Mouse (Mus musculus) C2C12 (cell line): ENCODE measurements at regions not wholly inside any gene's neighbourhood (a gene's known extent, or its start where the extent isn't known, plus 50 kb on each side); places are given as distances from the start of the nearest gene placed in this dataset.

Experiments
- H3K27me3 ChIP-seq: one replicate; pipeline ENCODE4 v1.6.1; 2011; ENCODE audit not compliant: control insufficient read depth, insufficient read depth, insufficient read length
- H3K36me3 ChIP-seq: one replicate; pipeline ENCODE4 v1.6.1; 2011; ENCODE audit not compliant: control insufficient read depth, insufficient read depth
- H3K4me3 ChIP-seq: one replicate; pipeline ENCODE4 v1.5.1; 2011; ENCODE audit warnings: mild to moderate bottlenecking, control low read depth; ENCODE audit not compliant: poor library complexity, insufficient read depth, severe bottlenecking
- H3K79me2 ChIP-seq: one replicate; pipeline ENCODE4 v1.6.1; 2011; ENCODE audit not compliant: control insufficient read depth, insufficient read depth
- H3K79me3 ChIP-seq: one replicate; pipeline ENCODE4 v1.6.1; 2011; ENCODE audit warnings: low read depth, control low read depth
- H3ac ChIP-seq: one replicate; pipeline ENCODE3; 2011; ENCODE audit warnings: low read depth; ENCODE audit not compliant: control insufficient read depth, insufficient read length
- CEBPB ChIP-seq: IDR thresholded peaks from one replicate; pipeline ENCODE4 v1.6.1; 2011; ENCODE audit warnings: low read depth, mild to moderate bottlenecking, control low read depth, moderate library complexity
- CTCF ChIP-seq: IDR thresholded peaks from one replicate; pipeline ENCODE4 v1.5.1; 2011; ENCODE audit not compliant: control insufficient read depth, insufficient read depth, insufficient read length
- FOSL1 ChIP-seq: IDR thresholded peaks from one replicate; pipeline ENCODE4 v1.8.0; 2011; ENCODE audit warnings: mild to moderate bottlenecking, low read length; ENCODE audit not compliant: poor library complexity, insufficient read depth, severe bottlenecking
- MAX ChIP-seq: IDR thresholded peaks from one replicate; pipeline ENCODE4 v1.6.1; 2011; ENCODE audit warnings: mild to moderate bottlenecking, control low read depth
- MYOD1 ChIP-seq: IDR thresholded peaks from one replicate; pipeline ENCODE4 v1.6.1; 2011; ENCODE audit warnings: low read depth; ENCODE audit not compliant: control insufficient read depth, insufficient read length
- MYOG ChIP-seq: IDR thresholded peaks from one replicate; pipeline ENCODE4 v1.6.1; 2011; ENCODE audit not compliant: control insufficient read depth, insufficient read length; ENCODE audit errors: extremely low read depth
- USF1 ChIP-seq: IDR thresholded peaks from one replicate; pipeline ENCODE4 v1.6.1; 2011; ENCODE audit warnings: low read depth, mild to moderate bottlenecking, control low read depth, moderate library complexity

- Histone ChIP-seq H3K79me2 (no peaks in the 10 kb centered on the region), H3K27me3 (no peaks in the 10 kb centered on the region), H3ac (no peak overlapping the region), H3K4me3 (no peak overlapping the region), H3K36me3 (no peaks in the 10 kb centered on the region), H3K79me3 (no peaks in the 10 kb centered on the region)
- TF ChIP-seq MAX (no peak), FOSL1 (no peak), USF1 (no peak), MYOD1 (no peak), CTCF (no peak), CEBPB (no peak), MYOG (no peak)
Measured at GRCm38 (mm10) chr3:15156681-15157080, 175.4 kb downstream of the Gm9733 start.

GRCm38 (mm10) chr3:15157842-15158241 is 174.3 kb downstream of the Gm9733 start:
- TF ChIP-seq MYOD1 = no peak
- no peak for TF ChIP-seq USF1
- TF ChIP-seq MAX = no peak
- no peak for TF ChIP-seq CTCF
- TF ChIP-seq MYOG = no peak
- no peak for TF ChIP-seq FOSL1
- no peak for TF ChIP-seq CEBPB
- no peaks in the 10 kb centered on the region for H3K27me3 ChIP-seq
- H3K79me3 ChIP-seq = no peaks in the 10 kb centered on the region
- H3K79me2 ChIP-seq = no peaks in the 10 kb centered on the region
- no peaks in the 10 kb centered on the region for H3K36me3 ChIP-seq
- no peak overlapping the region for H3ac ChIP-seq
- no peak overlapping the region for H3K4me3 ChIP-seq

GRCm38 (mm10) chr3:15158926-15159325 is 173.2 kb downstream of the Gm9733 start:
- TF ChIP-seq USF1 (no peak), MYOD1 (no peak), CTCF (no peak), CEBPB (no peak), MYOG (no peak), MAX (no peak), FOSL1 (no peak)
- Histone ChIP-seq H3K79me2 (no peaks in the 10 kb centered on the region), H3K36me3 (no peaks in the 10 kb centered on the region)

GRCm38 (mm10) chr3:15159965-15160714 is 172.0 kb downstream of the Gm9733 start:
- Histone ChIP-seq H3K4me3 (no peak overlapping the region), H3K36me3 (no peaks in the 10 kb centered on the region), H3K27me3 (no peaks in the 10 kb centered on the region), H3K79me2 (no peaks in the 10 kb centered on the region), H3ac (no peak overlapping the region), H3K79me3 (no peaks in the 10 kb centered on the region)
- no peak for TF ChIP-seq FOSL1
- no peak for TF ChIP-seq CTCF
- TF ChIP-seq MAX = no peak
- no peak for TF ChIP-seq MYOD1
- TF ChIP-seq USF1 = no peak

More at GRCm38 (mm10) chr3:15158926-15159325, 173.2 kb downstream of the Gm9733 start:
- Histone ChIP-seq H3K27me3 (no peaks in the 10 kb centered on the region), H3K79me3 (no peaks in the 10 kb centered on the region), H3K4me3 (no peak overlapping the region), H3ac (no peak overlapping the region)

- TF ChIP-seq MAX (no peak), MYOD1 (no peak), CEBPB (no peak), MYOG (no peak), USF1 (no peak), CTCF (no peak), FOSL1 (no peak)
- no peak overlapping the region for H3ac ChIP-seq
- no peaks in the 10 kb centered on the region for H3K79me3 ChIP-seq
- H3K79me2 ChIP-seq = no peaks in the 10 kb centered on the region
- H3K4me3 ChIP-seq = no peak overlapping the region
- no peaks in the 10 kb centered on the region for H3K36me3 ChIP-seq
- no peaks in the 10 kb centered on the region for H3K27me3 ChIP-seq
Measured at GRCm38 (mm10) chr3:15175811-15176210, 156.3 kb downstream of the Gm9733 start.
